Mouse (Mus musculus) gastrocnemius, postnatal 36 days (tissue): ENCODE results near the gene Cyp20a1. TPM values are rescaled to one million over a fixed set of nuclear protein-coding genes. Genes with fewer than 3 reads are reported as not detected.
A peak's percentile ranks its signal among the peaks of the same experiment; 100 is the strongest.

Experiments
- DNase-seq, 2 experiments: peaks; one replicate each; pipeline ENCODE4 v3.0.0; 2022
- intact Hi-C: fragments of 180-260 bp; cut with DNase I; formaldehyde crosslinking; loops from one replicate; pipeline ENCODE4 v1.15.1; 2025
- long read RNA-seq, 2 experiments: library from polyadenylated mRNA; stranded (forward); transcript quantifications; one replicate each; pipeline ENCODE4 v2.0.0; 2021
- total RNA-seq, 2 experiments: library from RNA; stranded (reverse); gene quantifications; 2 replicates each; pipeline ENCODE4 v1.2.3; 2021

Gene Cyp20a1
- 1 to 10 TPM; 4.4 to 5.2 TPM for total RNA-seq
- long read RNA-seq, experiment 1, partial matches to known transcripts: 1 of 2 reads
- long read RNA-seq, experiment 1, other reads (novel, unspliced or antisense): 1 of 2 reads
- long read RNA-seq, experiment 2, partial matches to known transcripts: 1 of 4 reads
- long read RNA-seq, experiment 2, other reads (novel, unspliced or antisense): 2 of 4 reads

GRCm38 (mm10) chr1:60342808-60343629 is at the start of gene Cyp20a1:
TSS of gene Cyp20a1 (plus strand) at chr1:60343323.
- intact Hi-C loops: no loop called here
- DNase-seq: peak; percentile 88 to 89

GRCm38 (mm10) chr1:60293921-60294320 is 49.2 kb upstream of the Cyp20a1 start:
- no peak for DNase-seq
- intact Hi-C loops: no loop called here

GRCm38 (mm10) chr1:60343630-60344455 is 720 bp downstream of the Cyp20a1 start:
- DNase-seq: no peak
- intact Hi-C loops: no loop called here

- no peak for DNase-seq
- intact Hi-C loops: no loop called here
Measured at GRCm38 (mm10) chr1:60344670-60345069, 1.5 kb downstream of the Cyp20a1 start.

- intact Hi-C loops: no loop called here
Measured at GRCm38 (mm10) chr1:60345712-60346111, 2.6 kb downstream of the Cyp20a1 start.

GRCm38 (mm10) chr1:60352786-60353185 is 9.7 kb downstream of the Cyp20a1 start:
- intact Hi-C loops: no loop called here

More at GRCm38 (mm10) chr1:60345712-60346111, 2.6 kb downstream of the Cyp20a1 start:
- no peak for DNase-seq

GRCm38 (mm10) chr1:60361626-60362025 is 18.5 kb downstream of the Cyp20a1 start:
- DNase-seq: no peak

More at GRCm38 (mm10) chr1:60352786-60353185, 9.7 kb downstream of the Cyp20a1 start:
- DNase-seq: no peak

GRCm38 (mm10) chr1:60376556-60376955 is 33.4 kb downstream of the Cyp20a1 start:
- DNase-seq: no peak
- intact Hi-C loops: no loop called here

More at GRCm38 (mm10) chr1:60361626-60362025, 18.5 kb downstream of the Cyp20a1 start:
- intact Hi-C loops: no loop called here

GRCm38 (mm10) chr1:60381910-60382309 is 38.8 kb downstream of the Cyp20a1 start:
- no peak for DNase-seq
- intact Hi-C loops: no loop called here

- no peak for DNase-seq
- intact Hi-C loops: loop anchor here (5.0 to 10.0 kb wide), 3 partner anchors 67 to 550 kb away; no protein-coding TSS in a partner anchor
Measured at GRCm38 (mm10) chr1:60404848-60405247, 61.7 kb downstream of the Cyp20a1 start.

GRCm38 (mm10) chr1:60408501-60409167 is 65.5 kb downstream of the Cyp20a1 start:
- intact Hi-C loops: loop anchor here (5.0 to 10.0 kb wide), 3 partner anchors 64 to 546 kb away; no protein-coding TSS in a partner anchor
- DNase-seq: no peak

GRCm38 (mm10) chr1:60409168-60409828 is 66.2 kb downstream of the Cyp20a1 start, which contains the start of gene Abi2:
TSS of gene Abi2 (plus strand) at chr1:60409619.
- intact Hi-C loops: loop anchor here (5.0 to 10.0 kb wide), 3 partner anchors 63 to 546 kb away; no protein-coding TSS in a partner anchor
- DNase-seq: peak; percentile 83 to 89

GRCm38 (mm10) chr1:60409928-60410817 is 67.0 kb downstream of the Cyp20a1 start:
- no peak for DNase-seq
- intact Hi-C loops: loop anchor here (5.0 to 10.0 kb wide), 3 partner anchors 62 to 545 kb away; no protein-coding TSS in a partner anchor

- intact Hi-C loops: no loop called here
- DNase-seq: no peak
Measured at GRCm38 (mm10) chr1:60416724-60417123, 73.6 kb downstream of the Cyp20a1 start.

- no peak for DNase-seq
- intact Hi-C loops: no loop called here
Measured at GRCm38 (mm10) chr1:60423882-60424281, 80.8 kb downstream of the Cyp20a1 start.

- intact Hi-C loops: no loop called here
- no peak for DNase-seq
Measured at GRCm38 (mm10) chr1:60428341-60428740, 85.2 kb downstream of the Cyp20a1 start.

GRCm38 (mm10) chr1:60428932-60429331 is 85.8 kb downstream of the Cyp20a1 start:
- DNase-seq: peak in 1 of 2 experiments; percentile 8
- intact Hi-C loops: no loop called here

GRCm38 (mm10) chr1:60431531-60431930 is 88.4 kb downstream of the Cyp20a1 start:
- intact Hi-C loops: no loop called here

More at GRCm38 (mm10) chr1:60431531-60431930, 88.4 kb downstream of the Cyp20a1 start:
- DNase-seq: no peak
